Mouse (Mus musculus) midbrain, postnatal 0 days (tissue): ENCODE measurements around the gene Spats2. TPM values are rescaled to one million over a fixed set of nuclear protein-coding genes. Genes with fewer than 3 reads are reported as not detected.
"Not testable (repeated sequence)": the region's sequence is repeated elsewhere in the genome, so short reads cannot be mapped to it uniquely, and the experiment has no call there.

Experiments
- ATAC-seq: fragments of 200-750 bp; cut with Nextera tagmentation; 2 replicates; pipeline ENCODE4 v1.8.0; 2017; ENCODE audit warnings: moderate number of reproducible peaks, mild to moderate bottlenecking, moderate TSS enrichment, moderate library complexity; ENCODE audit not compliant: low FRiP score
- DNase-seq: peaks from one replicate; pipeline ENCODE4 v3.0.0-alpha.2; 2015; ENCODE audit warnings: low spot score
- H3K27ac ChIP-seq: fragments of 300-500 bp; sonication (generic); 2 replicates; pipeline ENCODE4 v1.5.1; 2014; ENCODE audit warnings: low read depth, mild to moderate bottlenecking, low read length, mixed read lengths
- H3K27me3 ChIP-seq: fragments of 300-500 bp; sonication (generic); 2 replicates; pipeline ENCODE4 v1.6.1; 2014; ENCODE audit warnings: low read length, control low read depth, mixed read lengths; ENCODE audit not compliant: insufficient read depth
- H3K36me3 ChIP-seq: fragments of 300-500 bp; sonication (generic); 2 replicates; pipeline ENCODE4 v1.6.1; 2014; ENCODE audit warnings: low read length, control low read depth, mixed read lengths; ENCODE audit not compliant: insufficient read depth
- H3K4me1 ChIP-seq: fragments of 300-500 bp; sonication (generic); 2 replicates; pipeline ENCODE4 v1.6.1; 2014; ENCODE audit warnings: mild to moderate bottlenecking, control low read depth, antibody characterized with exemption, low read length, mixed read lengths; ENCODE audit not compliant: insufficient read depth
- H3K4me2 ChIP-seq: fragments of 300-500 bp; sonication (generic); 2 replicates; pipeline ENCODE4 v1.6.1; 2014; ENCODE audit warnings: low read depth, mild to moderate bottlenecking, low read length, mixed read lengths; ENCODE audit not compliant: poor library complexity, severe bottlenecking
- H3K4me3 ChIP-seq: fragments of 300-500 bp; sonication (generic); 2 replicates; pipeline ENCODE4 v1.5.1; 2014; ENCODE audit warnings: low read depth, mild to moderate bottlenecking, low read length, moderate library complexity
- H3K9ac ChIP-seq: fragments of 300-500 bp; sonication (generic); replicated peaks from 2 replicates; pipeline ENCODE4 v1.6.1; 2014; ENCODE audit warnings: mild to moderate bottlenecking, low read length, moderate library complexity, mixed read lengths; ENCODE audit not compliant: poor library complexity, severe bottlenecking
- H3K9me3 ChIP-seq: fragments of 300-500 bp; sonication (generic); 2 replicates; pipeline ENCODE4 v1.6.1; 2016; ENCODE audit warnings: low read length, control low read depth
- CTCF ChIP-seq: IDR thresholded peaks from 2 replicates; pipeline ENCODE4 v1.5.1; 2016; ENCODE audit warnings: antibody characterized with exemption, mild to moderate bottlenecking
- WGBS: fragments of 180-500 bp; shearing (Covaris S2); extraction: QIAGEN DNeasy Blood & Tissue Kit; methylation state at CpG from one replicate; pipeline ENCODE4 v1.1.7; 2014; 5-methylcytosine and 5-hydroxymethylcytosine counted together
- polyA plus RNA-seq: library from polyadenylated mRNA; unstranded; fragments of >200 nt; fragmentation: Nextera tagmentation; extraction: Ambion mirVana; gene quantifications from 2 replicates; pipeline ENCODE4 v1.2.1, GENCODE M21; 2015
- total RNA-seq: library from RNA; depleted of rRNA; stranded (reverse); fragments of >200 nt; gene quantifications from 2 replicates; pipeline ENCODE4 v1.2.3, GENCODE M21; 2014

Spats2 gene
- total and polyA plus RNA-seq, 2 experiments from 2014 or later: 19.5 to 31.8 TPM

DNA sequence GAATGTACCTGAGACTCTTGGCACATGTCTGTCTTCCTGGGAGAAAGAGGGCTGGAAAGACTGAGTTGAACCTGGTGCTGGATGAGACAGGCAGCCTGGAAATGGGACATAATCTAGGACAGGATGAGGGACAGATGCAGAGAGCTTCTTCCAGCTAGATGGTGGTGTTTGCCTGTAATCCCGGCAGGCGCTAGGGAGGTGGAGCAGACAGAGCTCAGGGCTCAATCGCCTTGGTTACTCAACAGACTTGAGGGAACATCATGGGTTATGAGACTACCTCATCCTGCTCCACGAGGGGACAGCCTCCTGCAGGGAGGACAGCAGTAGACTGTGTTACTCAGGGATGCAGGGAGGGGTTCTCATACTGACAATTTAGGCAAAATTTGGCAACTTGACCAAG lies 115.5 kb downstream of the Spats2 start:
- DNase-seq (no peak), ATAC-seq (no peak)
- no peak overlapping the region for H3K4me3 ChIP-seq
- no peaks in the 10 kb centered on the region for H3K9me3 ChIP-seq
- peaks cover 26% of the 10 kb centered on the region for H3K36me3 ChIP-seq
- H3K27me3 ChIP-seq: no peaks in the 10 kb centered on the region
- H3K27ac ChIP-seq: no peak overlapping the region
- no peak overlapping the region for H3K9ac ChIP-seq
- H3K4me1 ChIP-seq: no peaks in the 10 kb centered on the region
- no peak overlapping the region for H3K4me2 ChIP-seq
- TF ChIP-seq CTCF: no peak
- 59% methylated on average over 4 of the region's 4 CpGs for WGBS

DNA sequence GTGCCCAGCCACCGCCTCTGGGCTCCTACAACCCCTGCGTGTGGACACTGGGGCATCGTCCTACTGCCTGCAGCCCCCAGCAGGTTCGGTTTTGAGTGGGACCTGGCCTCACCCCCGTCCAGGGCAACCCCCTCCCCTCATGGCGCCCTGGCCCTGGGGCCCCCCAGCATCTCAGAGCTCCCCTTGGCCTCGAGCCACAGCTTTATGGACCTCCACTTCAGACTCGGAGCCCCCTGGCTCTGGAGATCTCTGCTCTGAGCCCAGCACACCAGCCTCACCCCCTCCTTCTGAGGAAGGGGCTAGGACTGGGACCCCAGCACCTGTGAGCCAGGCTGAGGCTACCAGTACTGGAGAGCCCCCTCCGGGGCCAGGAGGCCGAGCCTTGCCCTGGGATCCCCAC lies 116.3 kb downstream of the Spats2 start:
- peaks cover 34% of the 10 kb centered on the region for H3K36me3 ChIP-seq

DNA sequence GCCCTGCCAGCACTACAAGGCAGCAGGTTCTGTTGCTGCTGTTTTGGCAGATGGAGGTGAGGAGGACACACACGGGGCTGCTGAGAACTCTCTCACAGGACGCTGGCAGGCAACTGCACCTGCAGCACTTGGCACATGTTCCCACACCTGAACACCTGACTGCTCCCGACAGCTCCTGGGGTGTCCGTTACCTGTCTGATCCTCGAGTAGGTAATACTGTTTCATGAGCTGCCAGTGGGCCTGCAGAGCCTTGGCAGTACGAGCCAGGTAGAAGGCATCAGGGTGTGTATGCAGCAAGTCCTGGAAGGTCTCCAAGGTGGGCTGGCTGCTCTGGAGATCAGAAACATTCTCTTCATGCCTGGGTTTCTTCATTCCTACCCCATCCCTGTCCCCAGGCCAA lies 121.0 kb downstream of the Spats2 start:
- H3K4me2 ChIP-seq, H3K27me3 ChIP-seq, H3K9ac ChIP-seq, H3K27ac ChIP-seq, ATAC-seq, H3K4me3 ChIP-seq, H3K4me1 ChIP-seq, H3K9me3 ChIP-seq: not testable (repeated sequence)
- H3K36me3 ChIP-seq: peaks cover 42% of the 10 kb centered on the region
- 91% methylated on average over 6 of the region's 6 CpGs for WGBS
- peak; percentile 50 for DNase-seq

More for the DNA sequence above, 116.3 kb downstream of the Spats2 start:
- Histone ChIP-seq H3K27ac (no peak overlapping the region), H3K4me2 (no peak overlapping the region), H3K9ac (no peak overlapping the region), H3K4me1 (no peaks in the 10 kb centered on the region), H3K9me3 (no peaks in the 10 kb centered on the region), H3K4me3 (no peak overlapping the region), H3K27me3 (no peaks in the 10 kb centered on the region)
- ATAC-seq: no peak
- WGBS: 87% methylated on average over 10 of the region's 10 CpGs
- DNase-seq: no peak
- TF ChIP-seq CTCF: no peak

DNA sequence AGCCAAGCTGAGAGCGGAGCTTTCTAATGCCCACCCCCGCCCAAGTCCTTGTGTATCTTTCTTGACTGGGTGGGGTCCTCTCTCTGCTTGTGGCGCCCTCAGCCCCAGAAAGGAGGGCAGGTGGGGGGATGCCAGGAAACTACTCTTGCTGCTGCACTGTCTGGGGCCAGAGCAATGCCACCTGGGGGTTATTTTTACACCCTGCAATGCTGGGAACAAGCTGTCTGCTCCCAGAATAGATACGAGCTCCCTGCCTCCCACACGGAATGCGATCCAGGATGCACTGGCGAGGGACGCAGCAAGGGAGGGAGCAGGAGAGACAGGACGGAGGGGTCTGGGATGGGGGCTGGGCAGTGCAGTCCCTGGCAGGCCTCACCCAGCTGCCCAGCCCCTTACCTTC lies 123.3 kb downstream of the Spats2 start:
- H3K4me2 ChIP-seq: no peak overlapping the region
- 0 out of 2 replicates have a peak, but pooled peaks cover 3% of the 10 kb centered on the region for H3K4me1 ChIP-seq
- TF ChIP-seq CTCF: no peak
- no peak overlapping the region for H3K4me3 ChIP-seq
- ATAC-seq: no peak
- DNase-seq: no peak
- H3K9ac ChIP-seq: no peak overlapping the region
- H3K27ac ChIP-seq: no peak overlapping the region
- H3K27me3 ChIP-seq: no peaks in the 10 kb centered on the region
- H3K36me3 ChIP-seq: peaks cover 32% of the 10 kb centered on the region
- 88% methylated on average over 9 of the region's 9 CpGs for WGBS
- H3K9me3 ChIP-seq: no peaks in the 10 kb centered on the region

DNA sequence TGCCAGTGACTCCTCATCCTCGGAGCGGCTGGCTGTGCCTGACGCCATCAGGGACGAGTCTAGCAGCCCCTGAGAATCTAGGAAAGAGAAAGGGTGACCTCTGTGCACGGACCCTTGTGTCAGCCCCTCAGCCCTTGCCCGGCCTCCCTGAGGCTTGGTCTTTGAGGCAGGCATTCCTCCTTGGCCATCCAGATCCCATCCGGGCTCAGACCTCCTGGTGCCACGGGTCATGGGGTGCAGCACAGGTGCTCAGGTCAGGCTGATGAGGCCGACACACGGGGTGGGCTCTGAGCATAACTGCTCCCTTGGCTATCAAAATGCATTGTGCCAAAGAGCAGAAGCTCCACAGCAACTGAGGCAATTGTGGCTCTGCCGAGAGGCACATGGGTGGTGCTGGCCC lies 124.2 kb downstream of the Spats2 start:
- no peaks in the 10 kb centered on the region for H3K27me3 ChIP-seq
- DNase-seq (no peak), ATAC-seq (no peak)
- no peak overlapping the region for H3K27ac ChIP-seq
- H3K4me1 ChIP-seq: 0 out of 2 replicates have a peak, but pooled peaks cover 3% of the 10 kb centered on the region
- WGBS: 89% methylated on average over 11 of the region's 11 CpGs
- H3K36me3 ChIP-seq: peaks cover 23% of the 10 kb centered on the region
- H3K9me3 ChIP-seq: no peaks in the 10 kb centered on the region
- H3K4me2 ChIP-seq: no peak overlapping the region
- no peak overlapping the region for H3K4me3 ChIP-seq
- no peak for TF ChIP-seq CTCF
- H3K9ac ChIP-seq: no peak overlapping the region

DNA sequence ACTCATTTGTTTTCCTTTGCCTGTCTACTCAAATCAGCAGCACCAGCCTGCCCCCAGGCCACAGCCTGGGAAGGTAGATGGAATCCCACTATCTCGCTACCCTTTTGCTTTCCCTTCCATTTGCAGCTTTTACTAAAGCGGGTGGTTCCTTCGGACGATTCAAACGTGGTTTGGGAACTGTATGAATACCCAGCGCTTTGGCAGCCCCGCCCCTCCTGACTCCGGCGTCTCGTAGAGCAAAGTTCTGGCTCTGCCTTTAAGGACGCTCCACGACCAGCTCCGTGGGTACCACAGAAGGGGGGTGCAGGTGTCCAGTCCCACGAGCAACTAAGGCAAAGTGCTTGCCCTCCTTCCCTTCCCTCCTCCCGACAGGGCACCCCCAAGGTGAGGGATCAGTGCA lies 125.4 kb downstream of the Spats2 start:
- H3K9me3 ChIP-seq, DNase-seq, H3K27me3 ChIP-seq, H3K27ac ChIP-seq, H3K4me1 ChIP-seq: not testable (repeated sequence)
- Histone ChIP-seq H3K36me3 (peaks cover 21% of the 10 kb centered on the region), H3K9ac (peak overlapping the region; percentile 55; the same call in 1 of the 2 replicates), H3K4me3 (peak overlapping the region; percentile 41), H3K4me2 (peak overlapping the region; percentile 77)
- under 1% methylated on average over 14 of the region's 15 CpGs for WGBS
- 0 out of 2 replicates have a peak, but pooled peaks have one; percentile 3 for ATAC-seq
